ENCODE assay signal across 16 mouse cellular contexts in the genomic region with DNA sequence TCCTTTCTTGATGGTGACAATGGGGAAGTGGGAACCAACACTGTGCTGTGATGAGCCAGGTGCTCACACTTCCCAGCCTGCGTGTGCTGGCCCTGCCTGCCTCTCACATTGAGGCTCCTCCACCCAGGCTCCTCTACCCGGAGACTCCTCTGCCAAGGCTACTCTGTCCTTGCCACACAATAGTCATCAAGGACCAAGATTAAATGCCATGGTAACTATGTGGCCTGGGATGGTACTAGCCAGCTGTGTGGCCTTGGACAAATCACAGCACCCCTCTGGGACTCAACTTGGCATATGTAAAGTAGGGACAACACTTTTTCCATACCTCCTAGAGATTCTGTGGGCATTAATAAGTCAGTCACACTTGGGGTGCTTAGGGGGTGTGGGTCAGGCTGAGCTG.
DNase-seq lines count a peak whose midpoint lies in the region; ATAC-seq and TF ChIP-seq lines count a peak whose summit lies in the region.
"Had no signal": no experiment of that assay in that cellular context is flagged by ENCODE, and none has a peak within 500 bp of the region (broad histone marks: within the 10 kb centered on the region; RNA-seq: fewer than 3 reads in every experiment).

No protein-coding gene starts in this region.

- DNase-seq in heart, embryonic 10.5 days (ENCODE audit: low spot score), result no peak
- DNase-seq in left cerebral cortex, adult 2 months (ENCODE audit: extremely low spot score in 1 of 2, low spot score in 2 of 2), result no peak
- no peak for DNase-seq in left cerebral cortex, postnatal 10 days (ENCODE audit: extremely low spot score in 1 of 2, low spot score in 2 of 2)
- DNase-seq in MN1 (ENCODE audit: low spot score), result peak; percentile 10
- DNase-seq in adrenal gland, postnatal 36 days, result peak; percentile 72 to 79
- DNase-seq: cerebellum, adult 9-10 months; gastrocnemius, postnatal 36 days; kidney, adult 2 months; liver, postnatal 0 days; lung, postnatal 10 days; thymus, postnatal 25 days had no signal

- H3K9ac ChIP-seq in heart, embryonic 11.5 days (ENCODE audit: low read depth, low read length), result no peak overlapping the region
- H3K9ac ChIP-seq: forebrain, postnatal 0 days; hindbrain, embryonic 15.5 days; liver, postnatal 0 days had no signal

- no peaks in the 10 kb centered on the region for H3K9me3 ChIP-seq in heart, embryonic 10.5 days
- H3K9me3 ChIP-seq in heart, embryonic 11.5 days (replicated peaks; ENCODE audit: control insufficient read depth, low read length), result no peaks in the 10 kb centered on the region
- H3K9me3 ChIP-seq: hindbrain, embryonic 15.5 days; limb, embryonic 10.5 days had no signal

- no peak for ATAC-seq in heart, embryonic 11.5 days (replicated peaks; ENCODE audit: insufficient number of reproducible peaks, low FRiP score, low TSS enrichment)
- no peak for ATAC-seq in megakaryocyte progenitor cell, adult 5-6 weeks (replicated peaks; ENCODE audit: poor library complexity)
- ATAC-seq: liver, postnatal 0 days had no signal

- peaks cover 26% of the 10 kb centered on the region for H3K4me1 ChIP-seq in heart, embryonic 10.5 days
- H3K4me1 ChIP-seq in heart, embryonic 11.5 days (ENCODE audit: control insufficient read depth, insufficient read depth, low read length), result peaks cover 10% of the 10 kb centered on the region; the same call in 1 of the 2 replicates

- no peak overlapping the region for H3K4me3 ChIP-seq in heart, embryonic 10.5 days
- H3K4me3 ChIP-seq in heart, embryonic 11.5 days (ENCODE audit: low read depth, low read length), result no peak overlapping the region
- no peak overlapping the region for H3K4me3 ChIP-seq in left cerebral cortex, adult 2 months
- H3K4me3 ChIP-seq: hindbrain, embryonic 15.5 days; limb, embryonic 10.5 days had no signal

- H3K36me3 ChIP-seq in heart, embryonic 10.5 days, result no peaks in the 10 kb centered on the region
- H3K36me3 ChIP-seq in heart, embryonic 11.5 days (ENCODE audit: control insufficient read depth, insufficient read depth, low read length), result no peaks in the 10 kb centered on the region
- H3K36me3 ChIP-seq: hindbrain, embryonic 15.5 days; limb, embryonic 10.5 days had no signal

- 68% methylated on average over 2 of the region's 2 CpGs for WGBS in heart, embryonic 10.5 days
- 47% methylated on average over 2 of the region's 2 CpGs for WGBS in heart, embryonic 11.5 days (ENCODE audit: insufficient replicate concordance)

- H3K4me2 ChIP-seq in heart, embryonic 11.5 days, result no peak overlapping the region
- H3K4me2 ChIP-seq: hindbrain, embryonic 15.5 days had no signal

- H3K27me3 ChIP-seq in heart, embryonic 10.5 days (ENCODE audit: insufficient read depth, poor library complexity, severe bottlenecking), result no peaks in the 10 kb centered on the region
- no peaks in the 10 kb centered on the region for H3K27me3 ChIP-seq in heart, embryonic 11.5 days (ENCODE audit: control insufficient read depth, insufficient read depth, low read length)
- H3K27me3 ChIP-seq: hindbrain, embryonic 15.5 days had no signal

- H3K27ac ChIP-seq in heart, embryonic 10.5 days, result 0 out of 2 replicates have a peak overlapping the region, but pooled peaks have one; percentile 0
- H3K27ac ChIP-seq in heart, embryonic 11.5 days (ENCODE audit: low read depth, low read length), result no peak overlapping the region
- H3K27ac ChIP-seq in left cerebral cortex, adult 2 months, result peak overlapping the region; percentile 65
- H3K27ac ChIP-seq: hindbrain, embryonic 15.5 days; limb, embryonic 10.5 days had no signal

- no peak for TF ChIP-seq CTCF in left cerebral cortex, adult 2 months (IDR thresholded peaks at IDR 0.05)

- intact Hi-C loops in left cerebral cortex, adult 2 months (cut with DNase I), result loop anchor here (5.0 kb wide), 2 partner anchors 102 to 133 kb away; no protein-coding TSS in a partner anchor
- intact Hi-C loops in left cerebral cortex, postnatal 10 days (cut with DNase I), result no loop called here

Comparison
In these comparisons a context has a peak if more than half of its experiments do, and no peak if none do; other contexts are left out.
1. DNase-seq: peak in MN1 (single experiment) and adrenal gland, postnatal 36 days (2 of 2); none in heart, embryonic 10.5 days (single experiment), left cerebral cortex, adult 2 months (0 of 2) and left cerebral cortex, postnatal 10 days (0 of 2).